Mouse (Mus musculus): ENCODE results near the gene Gm42674.

GRCm38 (mm10) chr3:90612728-90613291, 11.1 kb downstream of the Gm42674 start, which contains the start of gene S100a6:
- TF ChIP-seq CTCF (IDR thresholded peaks at IDR 0.05; ENCODE audit: borderline replicate concordance, extremely low read depth, insufficient read depth, insufficient read length) (peak; percentile 77), POLR2A (IDR thresholded peaks at IDR 0.05; ENCODE audit: borderline replicate concordance, extremely low read depth, insufficient read depth, insufficient read length, poor library complexity, severe bottlenecking) (no peak)
